Mouse (Mus musculus) lung, postnatal 0 days (tissue): Measurements from ENCODE around the gene Tldc2.

ENCODE experiments used
- CTCF ChIP-seq: IDR thresholded peaks from 2 replicates; pipeline ENCODE4 v1.5.1; 2016; ENCODE audit warnings: antibody characterized with exemption, mild to moderate bottlenecking
- EP300 ChIP-seq: IDR thresholded peaks from 2 replicates; pipeline ENCODE4 v1.6.1; 2016; ENCODE audit warnings: antibody characterized with exemption, mild to moderate bottlenecking, control low read depth

DNA sequence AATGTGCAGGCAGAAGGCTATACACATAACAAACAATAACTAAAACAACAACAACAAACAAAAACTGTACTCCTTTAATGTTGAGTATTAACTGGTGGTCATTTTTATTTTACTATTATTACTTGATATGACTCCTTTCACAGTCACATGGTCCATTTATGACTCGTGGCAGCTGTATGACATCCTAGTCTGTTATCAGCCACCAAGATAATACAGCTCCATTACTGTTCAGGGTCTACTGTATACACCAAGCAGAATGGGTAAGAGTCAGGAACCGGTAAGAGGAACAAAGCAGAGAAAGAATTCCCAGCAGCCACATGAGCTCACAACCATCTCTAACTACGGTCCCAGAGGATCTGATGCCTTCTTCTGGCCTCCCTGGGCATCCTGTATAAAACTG lies 38.4 kb downstream of the Tldc2 start:
- no peak for TF ChIP-seq CTCF
- TF ChIP-seq EP300 = no peak
